Mouse (Mus musculus) brain, embryonic 14.5 days (tissue): ENCODE measurements around the gene Gde1. TPM values are rescaled to one million over a fixed set of nuclear protein-coding genes. Genes with fewer than 3 reads are reported as not detected.

Experiments
- DNase-seq: peaks from one replicate; pipeline ENCODE4 v3.0.0-alpha.2; 2011; ENCODE audit warnings: low read depth
- CTCF ChIP-seq: fragments of 200-500 bp; IDR thresholded peaks from 2 replicates; pipeline ENCODE4 v1.5.1; 2012; ENCODE audit warnings: inconsistent platforms, mild to moderate bottlenecking, moderate library complexity, borderline replicate concordance; ENCODE audit not compliant: insufficient read depth, insufficient read length; ENCODE audit errors: extremely low read depth
- POLR2A ChIP-seq: fragments of 200-500 bp; IDR thresholded peaks from 2 replicates; pipeline ENCODE4 v1.6.1; 2012; ENCODE audit warnings: mild to moderate bottlenecking, inconsistent platforms, borderline replicate concordance; ENCODE audit not compliant: poor library complexity, insufficient read depth, insufficient read length, severe bottlenecking; ENCODE audit errors: extremely low read depth
- polyA plus RNA-seq: library from polyadenylated mRNA; depleted of rRNA; stranded (reverse); fragments of >200 nt; gene quantifications from 2 replicates; pipeline ENCODE4 v1.2.3, GENCODE M21; 2012; rRNA removed

Gde1 gene
- polyA plus RNA-seq, 1 experiment, result 154 TPM

GRCm38 (mm10) chr7:118652572-118653295 is 52.8 kb downstream of the Gde1 start:
- no peak for DNase-seq
- TF ChIP-seq POLR2A (no peak), CTCF (no peak)

DNA sequence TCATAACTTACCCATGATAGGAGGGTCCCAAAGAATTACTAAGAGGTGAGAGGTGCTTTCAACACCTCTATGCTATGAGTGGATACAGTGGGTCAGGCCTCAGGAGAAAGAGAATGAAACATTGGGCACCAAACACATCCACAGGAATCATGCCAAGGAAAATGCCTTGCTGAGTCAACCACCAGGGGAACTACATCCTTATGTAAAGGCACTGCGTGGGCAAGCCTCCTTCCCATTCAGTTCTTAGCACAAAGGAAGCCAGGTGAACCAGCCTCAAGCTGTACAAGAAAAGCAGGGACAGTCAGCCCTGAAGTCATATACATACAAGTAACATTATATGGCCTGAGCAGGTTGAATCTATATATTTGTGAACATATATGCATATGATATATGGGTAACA is 54.7 kb downstream of the Gde1 start:
- no peak for DNase-seq
- no peak for TF ChIP-seq POLR2A
- no peak for TF ChIP-seq CTCF

DNA sequence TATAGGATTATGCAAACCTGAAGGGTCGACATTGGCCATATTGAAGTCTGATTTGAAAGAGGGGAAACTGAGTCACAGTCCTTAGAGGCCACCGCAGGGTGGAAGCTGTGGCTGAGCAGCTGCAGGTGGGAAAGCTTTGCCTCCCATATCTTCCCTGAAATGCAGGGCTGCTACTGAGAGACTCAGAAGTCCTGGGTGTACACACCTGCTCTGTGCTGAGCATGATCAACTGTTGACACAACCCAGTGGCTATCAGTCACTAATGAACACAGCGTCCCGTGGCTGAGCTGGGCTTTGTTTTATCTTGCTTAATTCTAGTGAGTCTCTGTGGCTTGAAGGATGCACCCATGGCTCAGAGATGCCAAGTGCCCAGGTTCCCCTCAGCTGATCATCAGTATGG is 55.5 kb downstream of the Gde1 start:
- TF ChIP-seq CTCF (no peak), POLR2A (no peak)
- DNase-seq, result no peak

- DNase-seq, result no peak
- TF ChIP-seq CTCF (no peak), POLR2A (no peak)
Measured at GRCm38 (mm10) chr7:118649328-118649727, 56.2 kb downstream of the Gde1 start.

GRCm38 (mm10) chr7:118646237-118646636 is 59.3 kb downstream of the Gde1 start:
- TF ChIP-seq CTCF, result no peak
- no peak for TF ChIP-seq POLR2A
- DNase-seq, result no peak

Other genes with a start within 250 kb of the Gde1 start
- 1.9 and 3.3 TPM in 2 replicates for gene Itpripl2, start 213.8 kb downstream of the Gde1 start, polyA plus RNA-seq
- 56.3 and 75.3 TPM in 2 replicates for gene Coq7, start 172.4 kb downstream of the Gde1 start, polyA plus RNA-seq
- gene Tmc7, start 121.0 kb downstream of the Gde1 start, polyA plus RNA-seq, result 8.3 and 9.2 TPM in 2 replicates
- 0.26 and 0.30 TPM in 2 replicates for gene Tmc5, start 108.5 kb downstream of the Gde1 start, polyA plus RNA-seq
- gene Ccp110, start 6.8 kb upstream of the Gde1 start, polyA plus RNA-seq, result 49.5 and 53.2 TPM in 2 replicates
- gene Vps35l, start 34.4 kb upstream of the Gde1 start, polyA plus RNA-seq, result 80.9 and 91.5 TPM in 2 replicates
- 4.1 and 6.1 TPM in 2 replicates for gene Iqck, start 150.0 kb upstream of the Gde1 start, polyA plus RNA-seq
- 33.5 and 37.0 TPM in 2 replicates for gene Knop1, start 150.5 kb upstream of the Gde1 start, polyA plus RNA-seq